Mouse (Mus musculus) liver, adult 2 months (tissue): ENCODE data around the gene Vmn1r55.

Source experiments
- CTCF ChIP-seq: fragments of 200-500 bp; IDR thresholded peaks from 2 replicates; pipeline ENCODE4 v1.5.1; 2011; ENCODE audit warnings: low read depth, low read length, control low read depth
- POLR2A ChIP-seq: fragments of 200-500 bp; IDR thresholded peaks from 2 replicates; pipeline ENCODE4 v1.6.1; 2011; ENCODE audit warnings: low read length, control low read depth; ENCODE audit not compliant: insufficient read depth; ENCODE audit errors: extremely low read depth

GRCm38 (mm10) chr7:5125549-5126406 lies 23.7 kb downstream of the Vmn1r55 start, which contains the start of gene Rasl2-9:
- TF ChIP-seq CTCF (peak; percentile 85), POLR2A (no peak)
